Mouse (Mus musculus) stomach, embryonic 15.5 days (tissue): Measurements from ENCODE around the gene Ppp1r9a. TPM values are rescaled to one million over a fixed set of nuclear protein-coding genes. Genes with fewer than 3 reads are reported as not detected.

ENCODE experiments used
- ATAC-seq: fragments of 200-750 bp; cut with Nextera tagmentation; 2 replicates; pipeline ENCODE4 v1.8.0; 2017; ENCODE audit warnings: low read depth, moderate number of reproducible peaks, moderate TSS enrichment; ENCODE audit not compliant: insufficient read depth, low FRiP score
- H3K27ac ChIP-seq: fragments of 300-500 bp; sonication (generic); 2 replicates; pipeline ENCODE4 v1.5.1; 2015; ENCODE audit warnings: mild to moderate bottlenecking, inconsistent platforms
- H3K27me3 ChIP-seq: fragments of 300-500 bp; sonication (generic); replicated peaks from 2 replicates; pipeline ENCODE4 v1.6.1; 2015; ENCODE audit warnings: inconsistent platforms
- H3K36me3 ChIP-seq: fragments of 300-500 bp; sonication (generic); 2 replicates; pipeline ENCODE4 v1.6.1; 2015; ENCODE audit warnings: inconsistent platforms
- H3K4me1 ChIP-seq: fragments of 300-500 bp; sonication (generic); 2 replicates; pipeline ENCODE4 v1.6.1; 2015; ENCODE audit warnings: inconsistent platforms
- H3K4me2 ChIP-seq: fragments of 300-500 bp; sonication (generic); 2 replicates; pipeline ENCODE4 v1.6.1; 2015; ENCODE audit warnings: mild to moderate bottlenecking, inconsistent platforms
- H3K4me3 ChIP-seq: fragments of 300-500 bp; sonication (generic); replicated peaks from 2 replicates; pipeline ENCODE4 v1.5.1; 2015; ENCODE audit warnings: inconsistent platforms
- H3K9ac ChIP-seq: fragments of 300-500 bp; sonication (generic); 2 replicates; pipeline ENCODE4 v1.6.1; 2015; ENCODE audit warnings: inconsistent platforms
- H3K9me3 ChIP-seq: fragments of 300-500 bp; sonication (generic); 2 replicates; pipeline ENCODE4 v1.6.1; 2016; ENCODE audit warnings: inconsistent platforms
- WGBS: fragments of 180-500 bp; shearing (Covaris S2); methylation state at CpG from one replicate; pipeline ENCODE4 v1.1.7; 2015; 5-methylcytosine and 5-hydroxymethylcytosine counted together
- polyA plus RNA-seq: library from polyadenylated mRNA; unstranded; fragments of >200 nt; fragmentation: Nextera tagmentation; extraction: Ambion mirVana; gene quantifications from 2 replicates; pipeline ENCODE4 v1.2.1, GENCODE M21; 2015

Gene Ppp1r9a
- polyA plus RNA-seq, 1 experiment from 2014 or later = 16.6 TPM

- Histone ChIP-seq H3K27ac (no peak within 1 kb of the TSS), H3K4me2 (no peak within 1 kb of the TSS), H3K9ac (no peak within 1 kb of the TSS), H3K9me3 (no peaks in the 10 kb centered on the region), H3K4me1 (no peaks in the 10 kb centered on the region), H3K27me3 (no peaks in the 10 kb centered on the region), H3K4me3 (no peak within 1 kb of the TSS), H3K36me3 (no peaks in the 10 kb centered on the region)
- WGBS = 46% methylated on average over 5 of the region's 5 CpGs
- no peak for ATAC-seq
These were observed 291.0 kb downstream of the Ppp1r9a start, which contains the start of gene Pon1 for GRCm38 (mm10) chr6:5193693-5194092. Gene Pon1, minus strand, starts transcription at chr6:5193946.

GRCm38 (mm10) chr6:5198590-5198989 lies 295.9 kb downstream of the Ppp1r9a start:
- Histone ChIP-seq H3K36me3 (no peaks in the 10 kb centered on the region), H3K27me3 (no peaks in the 10 kb centered on the region), H3K27ac (no peak overlapping the region), H3K4me1 (no peaks in the 10 kb centered on the region), H3K4me3 (no peak overlapping the region), H3K9ac (no peak overlapping the region), H3K4me2 (no peak overlapping the region), H3K9me3 (no peaks in the 10 kb centered on the region)
- no peak for ATAC-seq
- 83% methylated on average over 5 of the region's 5 CpGs for WGBS

GRCm38 (mm10) chr6:5199376-5199905 lies 296.7 kb downstream of the Ppp1r9a start:
- 87% methylated on average over 8 of the region's 8 CpGs for WGBS
- Histone ChIP-seq H3K4me1 (no peaks in the 10 kb centered on the region), H3K9ac (no peak overlapping the region), H3K27ac (no peak overlapping the region), H3K27me3 (no peaks in the 10 kb centered on the region), H3K36me3 (no peaks in the 10 kb centered on the region), H3K9me3 (no peaks in the 10 kb centered on the region), H3K4me3 (no peak overlapping the region), H3K4me2 (no peak overlapping the region)
- ATAC-seq = no peak

GRCm38 (mm10) chr6:5199916-5200315 lies 297.2 kb downstream of the Ppp1r9a start:
- Histone ChIP-seq H3K4me2 (no peak overlapping the region), H3K36me3 (no peaks in the 10 kb centered on the region), H3K27ac (no peak overlapping the region), H3K9ac (no peak overlapping the region), H3K27me3 (no peaks in the 10 kb centered on the region), H3K4me3 (no peak overlapping the region), H3K9me3 (no peaks in the 10 kb centered on the region), H3K4me1 (no peaks in the 10 kb centered on the region)
- ATAC-seq = no peak
- 69% methylated on average over 3 of the region's 3 CpGs for WGBS

- Histone ChIP-seq H3K36me3 (no peaks in the 10 kb centered on the region), H3K4me1 (no peaks in the 10 kb centered on the region), H3K4me2 (no peak overlapping the region), H3K27me3 (no peaks in the 10 kb centered on the region), H3K4me3 (no peak overlapping the region), H3K9ac (no peak overlapping the region), H3K27ac (no peak overlapping the region), H3K9me3 (no peaks in the 10 kb centered on the region)
- ATAC-seq = no peak
- 74% methylated on average over 2 of the region's 2 CpGs for WGBS
These were observed 305.1 kb downstream of the Ppp1r9a start for GRCm38 (mm10) chr6:5207817-5208216.

Other genes with a start within 250 kb of the Ppp1r9a start
- gene Sgce, start 155.7 kb upstream of the Ppp1r9a start, polyA plus RNA-seq = 66.1 and 72.1 TPM in 2 replicates
- 4.5 and 5.9 TPM in 2 replicates for gene Peg10, start 155.6 kb upstream of the Ppp1r9a start, polyA plus RNA-seq